Mouse (Mus musculus): ENCODE data around the gene Disc1. TPM values are rescaled to one million over a fixed set of nuclear protein-coding genes. Genes with fewer than 3 reads are reported as not detected.

Gene Disc1
- total and polyA plus RNA-seq, 3 experiments, result not detected

GRCm38 (mm10) chr8:125291506-125291905, 237.5 kb downstream of the Disc1 start:
- Histone ChIP-seq H3K4me3 (replicated peaks in 1 of 3; ENCODE audit: low read depth in 2 of 3, low read length in 2 of 3, poor library complexity in 1 of 3) (no peak overlapping the region), H3K9me3 (replicated peaks; ENCODE audit: low read length) (no peaks in the 10 kb centered on the region), H3K9ac (ENCODE audit: insufficient read depth, low read depth) (no peak overlapping the region), H3K36me3 (replicated peaks in 1 of 2; ENCODE audit: control insufficient read depth in 1 of 2, insufficient read depth in 1 of 2, low read length in 1 of 2) (no peaks in the 10 kb centered on the region), H3K4me1 (ENCODE audit: control insufficient read depth in 1 of 2, insufficient read depth in 2 of 2) (peaks cover 1 to 14% of the 10 kb centered on the region in 2 experiments; a peak in 3 of 4 replicates), H3K79me2 (replicated peaks; ENCODE audit: control insufficient read depth, extremely low read depth, insufficient read depth, poor library complexity, severe bottlenecking) (no peaks in the 10 kb centered on the region), H3K27me3 (replicated peaks) (no peaks in the 10 kb centered on the region), H3K27ac (ENCODE audit: insufficient read depth, low read depth) (no peak overlapping the region), H3K4me2 (ENCODE audit: insufficient read depth, low read depth, poor library complexity, severe bottlenecking) (no peak overlapping the region)
- TF ChIP-seq NELFE (IDR thresholded peaks at IDR 0.05; ENCODE audit: low read depth, low read length), result no peak
- no peak for TF ChIP-seq CHD1 (IDR thresholded peaks at IDR 0.05; ENCODE audit: low read depth, low read length)
- TF ChIP-seq ZNF384 (IDR thresholded peaks at IDR 0.05; ENCODE audit: low read depth, low read length), result no peak
- no peak for TF ChIP-seq POLR2A (IDR thresholded peaks at IDR 0.05; ENCODE audit: low read depth, low read length)
- TF ChIP-seq E2F4 (IDR thresholded peaks at IDR 0.05; ENCODE audit: insufficient replicate concordance, low read depth, low read length), result no peak
- no peak for TF ChIP-seq MAFK (IDR thresholded peaks at IDR 0.05; ENCODE audit: insufficient replicate concordance, low read length)
- TF ChIP-seq GABPA (IDR thresholded peaks at IDR 0.05; ENCODE audit: insufficient replicate concordance, low read depth, low read length), result no peak
- TF ChIP-seq UBTF (IDR thresholded peaks at IDR 0.05; ENCODE audit: low read depth, low read length), result no peak
- no peak for TF ChIP-seq RAD21 (IDR thresholded peaks at IDR 0.05; ENCODE audit: low read depth, low read length)
- no peak for TF ChIP-seq MAZ (IDR thresholded peaks at IDR 0.05; ENCODE audit: low read depth, low read length)
- DNase-seq (ENCODE audit: extremely low read depth), result no peak
- dilution Hi-C loops (cut with MboI; ENCODE audit: extremely low pct_ligation_motif_present, extremely low pct_unique_long_range_greater_than_20kb, low sequenced_read_pairs), result no loop called here
- in situ Hi-C loops (cut with MboI; ENCODE audit: low pct_ligation_motif_present, low pct_unique_long_range_greater_than_20kb, low sequenced_read_pairs), result no loop called here

GRCm38 (mm10) chr8:125291932-125292717, 238.1 kb downstream of the Disc1 start:
- no peak overlapping the region for H3K9ac ChIP-seq (ENCODE audit: insufficient read depth, low read depth)
- H3K36me3 ChIP-seq (replicated peaks in 1 of 2; ENCODE audit: control insufficient read depth in 1 of 2, insufficient read depth in 1 of 2, low read length in 1 of 2), result no peaks in the 10 kb centered on the region
- no peak for TF ChIP-seq ZNF384 (IDR thresholded peaks at IDR 0.05; ENCODE audit: low read depth, low read length)
- no peak for TF ChIP-seq RCOR1 (conservative IDR thresholded peaks at IDR 0.05; ENCODE audit: low read depth, low read length)
- DNase-seq (ENCODE audit: extremely low read depth), result no peak
- H3K4me2 ChIP-seq (ENCODE audit: insufficient read depth, low read depth, poor library complexity, severe bottlenecking), result no peak overlapping the region
- H3K9me3 ChIP-seq (replicated peaks; ENCODE audit: low read length), result no peaks in the 10 kb centered on the region
- dilution Hi-C loops (cut with MboI; ENCODE audit: extremely low pct_ligation_motif_present, extremely low pct_unique_long_range_greater_than_20kb, low sequenced_read_pairs) (no loop called here), in situ Hi-C loops (cut with MboI; ENCODE audit: low pct_ligation_motif_present, low pct_unique_long_range_greater_than_20kb, low sequenced_read_pairs) (no loop called here)
- no peak overlapping the region for H3K4me3 ChIP-seq (replicated peaks in 1 of 3; ENCODE audit: low read depth in 2 of 3, low read length in 2 of 3, poor library complexity in 1 of 3)
- no peak overlapping the region for H3K27ac ChIP-seq (ENCODE audit: insufficient read depth, low read depth)
- no peaks in the 10 kb centered on the region for H3K27me3 ChIP-seq (replicated peaks)
- H3K4me1 ChIP-seq (ENCODE audit: control insufficient read depth in 1 of 2, insufficient read depth in 2 of 2), result peaks cover 0 to 10% of the 10 kb centered on the region in 2 experiments; a peak in 2 of 4 replicates
- no peaks in the 10 kb centered on the region for H3K79me2 ChIP-seq (replicated peaks; ENCODE audit: control insufficient read depth, extremely low read depth, insufficient read depth, poor library complexity, severe bottlenecking)
